Mouse (Mus musculus): ENCODE measurements around the gene Sbk2.
A peak's percentile ranks its signal among the peaks of the same experiment; 100 is the strongest.

The Sbk2 gene

DNA sequence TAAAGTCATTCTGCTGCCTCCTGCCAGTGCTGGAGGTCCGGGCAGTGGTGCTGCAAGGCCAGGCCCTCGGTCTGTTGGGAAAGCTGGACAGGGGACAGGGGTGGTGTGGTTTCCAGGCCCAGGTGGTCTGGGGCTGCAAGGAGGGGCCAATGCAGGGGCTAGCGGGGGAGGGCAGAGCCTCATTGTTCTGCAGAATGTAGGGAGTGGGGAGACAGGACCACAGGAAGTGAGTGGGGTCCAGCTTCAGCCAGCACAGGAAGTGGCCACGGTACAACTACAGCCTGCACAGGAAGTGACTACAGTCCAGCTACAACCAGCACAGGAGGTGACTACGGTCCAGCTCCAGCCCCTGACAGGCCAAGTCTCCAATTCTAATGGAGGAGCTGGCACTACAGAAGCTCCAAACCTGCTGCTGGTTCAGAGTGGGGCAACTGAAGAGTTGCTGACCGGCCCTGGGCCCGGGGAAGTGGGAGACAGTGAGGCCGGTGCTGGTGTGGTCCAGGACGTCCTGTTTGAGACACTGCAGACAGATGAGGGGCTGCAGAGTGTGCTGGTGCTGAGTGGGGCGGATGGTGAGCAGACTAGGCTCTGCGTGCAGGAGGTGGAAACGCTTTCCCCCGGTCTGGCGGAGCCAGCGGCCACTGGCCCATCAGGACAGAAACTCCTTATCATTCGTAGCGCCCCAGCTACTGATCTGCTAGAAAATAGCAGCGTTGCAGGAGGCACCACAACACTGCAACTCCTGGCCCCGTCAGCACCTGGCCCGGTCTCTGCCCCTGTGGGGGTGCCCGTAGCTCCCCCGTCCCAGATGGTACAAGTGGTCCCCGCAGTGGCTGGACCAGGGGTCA is 43.0 kb downstream of the Sbk2 start:
- peak; percentile 42 to 60 for DNase-seq

DNA sequence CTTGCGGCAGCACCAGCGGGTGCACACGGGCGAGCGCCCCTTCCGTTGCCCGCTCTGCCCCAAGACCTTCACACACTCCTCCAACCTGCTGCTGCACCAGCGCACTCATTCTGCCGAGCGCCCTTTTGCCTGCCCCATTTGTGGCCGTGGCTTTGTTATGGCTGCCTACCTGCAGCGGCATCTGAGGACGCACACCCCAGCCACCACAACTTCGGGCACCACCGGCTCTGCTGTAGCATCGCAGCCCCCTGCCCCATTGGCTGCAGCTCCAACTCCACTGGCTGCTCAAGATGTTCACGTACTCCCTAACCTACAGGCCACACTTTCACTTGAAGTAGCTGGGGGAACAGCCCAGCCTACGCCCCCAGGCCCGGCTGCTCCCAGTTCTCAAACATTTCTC is 43.7 kb downstream of the Sbk2 start:
- DNase-seq, result no peak

DNA sequence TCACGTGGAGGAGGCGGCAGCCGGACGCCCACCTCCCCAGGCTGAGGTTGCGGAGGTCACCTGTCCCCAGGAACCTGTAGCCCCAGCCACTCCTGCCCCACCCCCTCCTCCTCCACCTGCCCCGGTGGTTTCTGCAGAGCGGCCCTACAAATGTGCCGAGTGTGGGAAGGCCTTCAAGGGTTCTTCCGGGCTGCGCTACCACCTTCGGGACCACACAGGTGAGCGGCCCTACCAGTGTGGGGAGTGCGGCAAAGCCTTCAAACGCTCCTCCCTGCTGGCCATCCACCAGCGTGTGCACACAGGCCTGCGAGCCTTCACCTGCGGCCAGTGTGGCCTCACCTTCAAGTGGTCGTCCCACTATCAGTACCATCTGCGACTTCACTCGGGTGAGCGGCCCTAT is 44.2 kb downstream of the Sbk2 start:
- no peak for DNase-seq

DNA sequence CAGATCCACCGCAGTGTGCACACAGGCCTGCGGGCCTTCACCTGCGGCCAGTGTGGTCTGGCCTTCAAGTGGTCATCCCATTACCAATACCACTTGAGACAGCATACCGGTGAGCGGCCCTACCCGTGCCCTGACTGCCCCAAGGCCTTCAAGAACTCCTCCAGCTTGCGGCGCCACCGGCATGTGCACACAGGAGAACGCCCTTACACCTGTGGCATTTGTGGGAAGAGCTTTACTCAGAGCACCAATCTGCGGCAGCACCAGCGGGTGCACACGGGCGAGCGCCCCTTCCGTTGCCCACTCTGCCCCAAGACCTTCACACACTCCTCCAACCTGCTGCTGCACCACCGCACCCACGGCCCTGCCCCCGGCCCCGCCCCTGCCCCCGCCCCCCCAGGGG is 45.1 kb downstream of the Sbk2 start:
- DNase-seq, result no peak

DNA sequence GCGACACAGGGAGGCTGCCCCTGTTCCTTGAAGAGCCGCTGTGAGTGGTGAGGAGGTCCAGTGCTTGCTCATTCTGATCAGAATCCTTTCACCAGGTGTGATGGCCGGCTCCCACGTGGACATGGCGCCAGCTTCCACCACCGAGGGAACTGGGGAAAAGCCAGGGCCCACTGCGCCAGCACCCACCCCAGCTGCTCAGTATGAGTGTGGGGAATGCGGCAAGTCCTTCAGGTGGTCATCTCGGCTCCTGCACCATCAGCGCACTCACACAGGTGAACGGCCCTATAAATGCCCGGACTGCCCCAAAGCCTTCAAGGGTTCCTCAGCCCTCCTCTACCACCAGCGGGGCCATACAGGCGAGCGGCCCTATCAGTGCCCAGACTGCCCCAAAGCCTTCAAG is 45.5 kb downstream of the Sbk2 start:
- DNase-seq, result no peak

DNA sequence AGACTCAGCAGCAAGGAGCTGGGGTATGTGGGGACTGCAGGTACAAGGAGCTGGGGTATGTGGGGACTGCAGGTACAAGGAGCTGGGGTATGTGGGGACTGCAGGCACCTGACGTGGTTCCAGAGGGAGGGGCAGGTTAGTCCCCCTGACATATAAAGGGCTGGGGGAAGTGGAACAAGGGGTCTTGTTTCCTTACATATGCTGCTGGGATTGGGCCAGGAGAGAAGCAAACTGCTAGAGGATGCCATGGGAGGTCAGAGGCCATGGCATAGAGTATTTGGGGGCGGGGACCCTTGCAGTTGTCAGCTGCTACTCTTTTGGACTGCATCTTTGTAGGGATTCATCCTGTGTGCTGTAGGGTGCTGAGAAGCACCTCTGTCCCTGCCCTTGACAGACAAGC is 46.7 kb downstream of the Sbk2 start:
- DNase-seq, result no peak

DNA sequence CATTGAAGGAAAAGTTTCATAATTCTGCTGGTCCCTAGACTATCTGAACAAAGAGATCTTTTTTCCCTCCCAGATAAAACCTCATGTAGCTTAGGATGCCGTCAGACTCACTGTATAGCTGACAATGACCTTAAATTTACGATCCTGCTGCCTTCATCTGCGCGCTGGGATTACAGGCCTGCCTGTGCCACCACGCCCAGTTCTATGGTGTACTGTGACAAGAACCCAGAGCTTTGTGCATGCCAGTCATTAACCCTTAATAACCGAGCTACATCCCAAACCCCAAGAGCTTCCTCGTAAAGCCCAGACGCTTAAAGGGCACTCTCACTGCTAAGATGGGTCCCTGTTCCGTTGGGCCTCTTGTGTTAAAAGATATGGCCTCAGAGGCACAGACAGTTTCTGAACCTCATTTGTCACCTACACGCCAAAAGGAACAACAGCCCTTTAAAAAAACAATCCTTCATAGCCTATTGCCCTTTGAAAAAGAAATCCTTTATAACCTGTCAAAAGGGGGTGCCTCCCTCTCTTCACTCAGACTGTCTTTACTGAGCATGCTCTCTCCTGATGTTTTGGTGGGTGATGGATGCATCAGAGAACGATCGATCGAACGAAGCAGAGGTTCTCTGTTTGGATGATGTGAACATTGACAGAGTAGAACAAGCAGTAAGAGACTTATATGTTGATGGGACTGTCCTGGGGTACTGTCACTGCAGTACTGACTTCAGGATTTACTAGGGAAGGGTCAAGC is 48.4 kb downstream of the Sbk2 start:
- peak; percentile 45 to 60 for DNase-seq

DNA sequence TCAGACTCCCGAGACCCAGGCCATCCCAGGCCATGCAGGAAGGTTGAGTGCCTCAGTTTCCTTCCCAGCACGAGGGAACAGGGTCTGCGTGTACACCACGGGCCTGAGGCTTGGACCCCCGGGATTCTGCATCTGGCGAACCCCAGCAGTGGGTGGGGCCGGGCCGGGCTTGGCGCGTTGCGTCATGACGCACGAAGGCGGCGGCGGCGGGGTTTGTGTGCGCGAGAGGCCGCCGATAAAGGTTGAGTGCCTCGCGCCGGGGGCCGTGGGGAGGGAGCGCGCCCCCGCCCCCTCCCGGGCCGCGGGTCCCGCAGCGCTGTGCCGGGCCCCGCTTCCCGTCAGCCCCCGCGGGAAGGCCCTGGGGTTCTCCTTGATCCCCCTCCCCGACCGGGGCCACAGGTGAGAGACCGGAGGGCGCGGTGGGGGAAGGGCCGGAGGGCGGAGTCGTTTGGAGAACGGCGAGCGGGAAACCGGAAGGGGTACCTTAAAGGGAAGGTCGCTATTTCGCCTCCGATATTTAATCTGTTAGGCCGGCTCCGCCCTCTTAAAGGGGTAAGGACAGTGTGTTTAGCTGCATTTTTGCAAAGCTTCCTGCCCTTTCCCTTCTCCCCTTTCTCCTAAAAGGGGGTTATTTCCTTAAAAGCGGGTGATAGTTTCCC is 49.1 kb downstream of the Sbk2 start, which contains the start of gene Zfp628:
TSS of gene Zfp628 (plus strand) at position 211 of the 659 bp plus-strand sequence.
- DNase-seq, result peak; percentile 97

DNA sequence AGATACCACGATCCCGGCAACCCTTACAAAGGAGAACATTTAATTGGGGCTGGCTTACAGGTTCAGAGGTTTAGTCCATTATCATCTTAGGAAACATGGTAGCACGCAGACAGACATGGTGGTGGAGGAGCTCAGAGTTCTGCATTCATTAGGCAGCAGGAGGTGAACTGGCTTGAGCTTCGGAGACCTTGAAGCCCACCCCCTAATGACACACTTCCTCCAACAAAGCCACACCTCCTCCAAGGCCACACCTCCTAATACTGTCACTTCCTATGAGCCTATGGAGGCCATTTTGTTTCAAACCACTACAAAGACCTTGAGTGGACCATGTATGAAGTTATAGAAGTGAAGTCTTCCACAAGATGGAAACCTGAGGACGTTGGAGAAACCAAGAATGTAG is 52.0 kb downstream of the Sbk2 start:
- DNase-seq, result no peak

DNA sequence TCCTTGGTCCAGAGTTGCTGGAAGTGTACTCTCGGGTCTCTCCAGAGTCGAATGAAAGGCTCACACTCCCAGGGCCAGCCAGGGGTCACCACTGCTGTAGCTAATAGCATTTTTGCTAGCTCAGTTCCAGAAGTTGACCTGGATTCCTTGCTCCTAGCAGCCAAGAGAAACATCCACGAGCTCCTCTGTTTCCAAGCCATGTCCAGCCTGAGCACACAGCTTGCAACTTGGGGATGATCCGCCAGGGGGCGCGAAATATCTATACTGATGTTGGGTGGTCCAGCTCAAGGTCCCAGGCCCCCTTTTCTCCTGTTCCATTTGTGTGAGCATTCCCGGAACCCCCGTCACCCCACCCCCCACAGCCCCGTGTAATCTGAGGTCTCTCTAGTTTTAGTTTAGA is 52.6 kb downstream of the Sbk2 start:
- DNase-seq, result peak; percentile 88 to 89

DNA sequence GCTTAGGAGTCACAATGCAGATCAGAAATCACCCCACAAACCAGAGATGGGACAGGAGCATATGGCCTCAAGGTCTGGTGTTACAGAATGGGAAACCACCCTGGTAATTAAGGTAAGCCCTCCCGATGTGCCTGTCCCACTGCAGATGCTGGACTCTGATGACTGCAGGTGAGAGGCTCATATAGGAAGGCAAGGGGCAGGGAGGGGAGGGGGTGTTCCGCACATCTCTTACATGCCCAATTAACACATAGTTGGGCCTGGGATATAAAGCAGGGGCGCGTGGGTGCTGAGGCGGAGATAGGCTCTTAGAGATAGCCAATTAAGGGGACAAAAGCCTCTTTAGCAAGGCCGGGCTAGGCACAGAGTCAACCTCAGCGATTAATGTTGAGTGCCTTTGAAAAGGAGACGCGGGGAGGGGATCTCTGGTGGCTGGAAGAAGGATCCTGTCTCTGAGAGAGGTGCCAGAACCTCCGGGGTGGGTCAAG is 57.7 kb downstream of the Sbk2 start, which contains the start of gene Gm36210:
TSS of gene Gm36210 (minus strand) at position 51 of the 485 bp plus-strand sequence.
- no peak for DNase-seq

DNA sequence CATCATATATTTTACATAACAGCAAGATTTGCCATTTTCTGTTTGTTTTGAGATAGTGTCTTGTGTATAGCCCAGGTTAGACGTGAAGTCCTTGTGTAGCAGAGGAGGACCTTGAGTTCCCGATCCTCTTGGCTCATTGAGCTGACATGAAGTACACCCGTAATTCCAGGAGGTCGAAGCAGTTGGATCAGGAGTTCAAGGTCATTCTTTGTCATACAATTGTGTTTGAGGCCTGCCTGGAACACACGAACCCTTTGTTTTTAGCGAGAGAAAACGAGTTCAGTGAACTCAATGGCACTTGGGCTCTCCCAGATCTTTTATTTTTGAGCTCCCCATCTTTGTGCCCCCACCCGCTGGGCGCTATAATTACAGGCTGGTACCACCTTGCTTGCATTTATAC is 61.8 kb downstream of the Sbk2 start:
- no peak for DNase-seq

DNA sequence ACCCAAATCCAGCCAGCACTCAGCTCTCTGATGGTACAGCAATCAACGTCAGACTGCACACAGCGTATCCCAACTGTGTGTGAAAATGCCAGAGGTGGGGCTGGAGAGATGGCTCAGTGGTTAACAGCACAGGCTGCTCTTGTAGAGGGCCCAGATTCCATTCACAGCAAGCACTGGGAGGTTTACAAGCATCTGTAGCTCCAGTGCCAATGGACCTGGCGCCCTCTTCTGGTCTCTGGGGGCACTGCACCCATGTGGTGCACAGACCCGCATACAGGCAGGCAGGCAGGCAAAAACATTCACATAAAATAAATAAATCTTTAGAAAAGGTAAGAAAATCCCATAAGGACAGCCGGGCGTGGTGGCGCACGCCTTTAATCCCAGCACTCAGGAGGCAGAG is 63.0 kb downstream of the Sbk2 start:
- peak; percentile 55 to 68 for DNase-seq

DNA sequence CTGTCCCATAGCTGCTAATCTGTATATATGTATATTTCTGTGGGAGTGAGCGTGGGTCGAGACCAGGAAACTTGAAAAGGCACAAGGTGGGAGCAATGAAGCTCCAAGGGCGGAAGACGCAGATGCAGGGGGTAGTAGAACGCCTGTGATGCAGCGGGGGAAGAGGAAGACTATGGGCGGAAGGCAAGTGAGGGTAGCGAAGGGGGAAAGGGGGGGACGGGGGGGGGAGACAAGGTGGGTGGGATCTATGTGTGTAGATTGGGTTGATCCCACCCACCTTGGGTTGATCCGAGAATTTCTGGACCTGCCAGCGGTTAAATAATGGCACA is 63.7 kb downstream of the Sbk2 start:
- no peak for DNase-seq

DNA sequence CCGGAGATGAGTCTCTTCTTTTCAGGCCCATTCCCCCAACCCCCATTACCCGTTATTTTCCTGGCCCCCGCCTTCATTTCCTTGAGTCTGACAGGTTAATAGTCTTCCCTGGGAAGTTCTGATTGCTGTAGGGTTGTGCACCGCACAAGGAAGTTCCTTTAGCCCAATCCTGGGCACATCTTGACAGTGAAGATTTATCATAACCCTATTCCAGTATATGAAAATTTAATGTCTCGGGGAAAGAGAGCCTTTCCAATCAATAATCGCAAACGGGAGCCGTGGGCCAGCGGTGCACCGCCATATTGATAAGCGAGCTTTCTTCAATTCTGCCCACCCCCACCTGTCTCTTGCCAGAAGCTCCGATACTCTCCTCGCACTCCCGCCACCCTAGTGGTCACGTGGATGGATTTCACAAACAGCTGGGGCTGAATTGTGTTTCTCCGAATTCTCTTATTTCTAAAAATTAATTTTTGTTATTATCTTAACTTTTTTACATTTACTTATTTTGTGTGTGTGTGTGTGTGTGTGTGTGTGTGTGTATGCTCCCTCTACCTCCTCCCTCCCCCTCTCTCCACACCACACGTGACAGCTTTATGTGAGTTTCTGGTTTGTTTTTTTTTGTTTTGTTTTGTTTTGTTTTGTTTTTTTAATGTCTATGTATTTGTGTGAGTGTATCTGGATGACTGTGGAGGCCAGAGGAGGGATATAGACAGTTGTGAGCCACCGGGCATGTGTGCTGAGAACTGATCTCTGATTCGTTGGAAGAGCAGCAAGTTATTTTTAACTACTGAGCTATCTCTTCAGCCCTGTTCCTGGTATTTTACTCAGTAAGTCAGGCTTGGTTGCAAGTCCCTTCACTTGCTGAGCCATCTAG is 64.3 kb downstream of the Sbk2 start:
- peak; percentile 40 to 51 for DNase-seq

DNA sequence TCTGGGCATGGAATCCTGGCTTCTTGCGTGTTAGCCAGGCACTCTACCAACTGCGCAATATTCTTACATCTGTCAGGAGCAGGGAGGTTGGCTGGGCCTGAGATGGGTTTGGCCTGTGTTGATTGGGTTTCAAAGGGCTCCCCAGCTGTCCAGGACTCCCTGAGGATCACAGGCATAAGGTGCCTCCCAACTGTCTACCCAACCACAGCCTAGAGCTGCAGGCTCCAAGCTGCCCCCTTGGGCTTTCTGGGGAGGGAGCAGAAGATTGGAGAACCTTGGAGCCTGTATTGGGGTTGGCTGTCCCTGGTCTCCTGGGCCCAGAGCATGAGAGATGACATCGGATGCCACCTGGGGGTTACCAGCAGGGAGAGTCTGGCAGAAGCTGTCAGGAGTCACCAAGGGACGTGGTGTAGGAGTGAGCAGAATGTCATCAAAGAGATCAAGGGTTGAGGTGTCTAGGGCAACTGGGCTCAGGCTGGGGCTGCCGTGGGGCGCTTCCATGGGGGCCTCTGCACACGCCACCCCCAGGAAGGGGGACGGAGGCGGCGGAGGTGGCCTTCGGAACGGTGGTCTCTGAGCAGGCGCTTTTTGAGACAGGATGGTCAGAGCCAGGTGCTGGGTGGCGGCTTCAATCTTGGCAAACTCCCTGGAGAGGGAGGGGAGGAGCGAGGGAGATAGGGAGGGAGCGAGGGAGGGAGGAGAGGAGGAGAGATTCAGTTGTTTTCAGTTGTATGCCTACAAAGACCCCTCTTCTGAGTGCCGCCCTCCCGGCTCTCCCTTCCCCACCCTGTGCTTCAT is 65.2 kb downstream of the Sbk2 start:
- peak in 1 of 2 experiments; percentile 43 for DNase-seq

DNA sequence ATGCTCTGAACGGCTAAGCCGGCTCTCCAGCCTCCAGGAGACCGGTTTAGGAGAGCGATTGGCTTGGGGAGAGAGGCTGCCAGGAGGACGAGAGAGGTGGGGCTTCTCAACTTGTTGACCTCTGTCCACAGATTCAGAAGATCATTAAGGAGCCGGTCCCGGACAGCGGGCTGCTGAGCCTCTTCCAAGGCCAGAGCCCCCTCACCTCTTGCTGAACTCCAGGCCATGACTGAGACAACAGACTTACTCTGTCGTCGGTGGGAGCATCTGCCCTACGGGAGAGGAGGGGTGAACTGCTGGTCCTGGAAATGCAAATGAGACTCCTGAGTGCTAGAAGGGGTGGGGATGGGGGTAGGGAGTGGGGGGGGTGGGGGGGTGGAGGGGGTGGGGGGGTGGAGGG is 69.0 kb downstream of the Sbk2 start:
- no peak for DNase-seq

Measured in kidney, postnatal 4 days (tissue).